Mouse (Mus musculus) kidney, postnatal 25 days (tissue): Measurements from ENCODE around the gene Nqo2.

Source experiments
- DNase-seq, 2 experiments: peaks; one replicate each; pipeline ENCODE4 v3.0.0; 2021; ENCODE audit warnings: mixed read lengths in 2 of 2

The Nqo2 gene

DNA sequence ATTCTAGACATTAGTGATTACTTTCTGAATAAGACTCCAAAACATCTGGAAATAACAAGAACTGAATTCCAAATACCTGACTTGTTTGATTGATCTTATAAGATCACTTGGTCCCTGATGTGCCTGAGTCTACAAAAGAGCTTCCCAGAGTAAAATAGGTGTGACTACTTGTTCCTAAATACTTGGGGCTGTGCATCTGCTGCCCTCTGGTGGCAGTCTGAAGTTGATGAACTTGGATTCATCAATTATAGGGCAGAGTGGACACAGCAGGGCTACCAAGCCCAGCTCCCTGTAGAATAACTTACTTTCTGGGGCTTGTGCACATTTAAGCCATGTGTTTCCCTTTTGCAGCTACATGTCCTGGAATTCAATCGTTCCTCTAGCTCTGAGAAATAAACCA is 30.7 kb downstream of the Nqo2 start:
- peak; percentile 78 to 85 for DNase-seq

DNA sequence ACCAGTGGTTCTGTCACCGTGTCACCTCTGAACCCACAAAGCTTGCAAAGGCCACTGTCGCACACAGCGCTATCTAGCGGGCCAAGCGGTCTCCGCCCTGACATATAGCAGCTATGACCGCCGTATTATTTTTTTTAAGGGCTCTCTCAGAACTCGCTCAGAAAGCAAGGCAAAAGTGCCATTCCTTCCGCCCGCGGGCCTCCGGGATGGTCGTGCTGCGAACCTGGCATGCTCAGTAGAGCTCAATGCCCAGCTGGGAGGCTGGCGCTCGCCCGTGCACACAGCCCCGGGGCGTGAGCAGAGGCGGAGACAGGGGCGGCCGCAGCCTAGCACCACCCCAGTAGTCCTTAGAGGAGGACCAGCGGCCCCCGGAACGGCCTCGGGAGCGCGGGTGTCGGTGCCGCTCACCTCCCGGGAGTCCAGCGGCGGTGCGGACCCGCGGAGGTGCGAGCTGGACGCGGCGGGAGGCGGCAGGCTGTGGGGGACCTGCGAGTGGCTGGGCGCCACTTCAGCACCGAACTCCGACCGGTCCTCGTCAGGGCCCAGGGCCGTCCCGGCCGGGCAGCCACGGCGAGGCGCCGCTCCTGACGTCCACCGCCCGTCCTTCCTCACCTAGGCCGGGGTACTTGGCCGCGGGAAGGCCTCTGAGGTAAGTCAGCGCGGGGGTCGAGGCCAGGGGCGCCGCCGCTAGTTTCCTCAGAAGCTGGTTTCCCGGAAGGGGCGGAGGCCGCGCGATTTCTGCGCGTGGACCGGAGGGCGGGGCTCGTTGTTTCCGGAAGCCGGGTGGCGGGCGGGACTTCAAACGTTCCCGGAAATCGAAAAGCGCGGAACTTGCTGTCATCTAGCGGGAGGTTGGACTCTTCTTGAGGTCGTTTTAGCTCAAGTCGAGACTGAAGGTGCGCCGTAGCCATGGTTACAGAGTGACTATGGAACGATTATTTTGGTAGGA is 37.8 kb downstream of the Nqo2 start, which contains the start of the genes Ripk1 and Serpinb6a:
Gene Ripk1 (plus strand): TSS at position 306 of the 949 bp plus-strand sequence.
Gene Serpinb6a (minus strand): TSS at position 737 of the 949 bp plus-strand sequence.
- peak; percentile 93 to 96 for DNase-seq

DNA sequence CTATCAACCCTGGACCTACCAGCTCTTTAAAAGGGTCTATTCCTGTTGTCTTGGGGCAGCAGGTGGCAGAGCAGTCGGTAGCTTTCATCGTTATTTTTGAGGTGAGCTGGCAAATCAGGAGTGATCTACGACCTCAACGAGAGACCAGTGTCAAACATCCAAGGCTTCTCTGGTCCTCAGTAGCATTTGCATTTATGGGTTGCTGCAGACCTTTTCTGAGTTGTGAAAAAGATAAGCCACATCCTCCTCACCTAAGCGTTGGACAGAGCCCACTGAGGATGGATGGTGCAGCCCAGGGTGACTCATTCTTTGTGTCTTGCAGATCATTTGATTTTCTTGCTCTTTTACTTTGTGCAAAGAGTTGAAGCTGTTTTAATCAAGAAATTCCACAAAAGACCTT is 38.6 kb downstream of the Nqo2 start:
- DNase-seq, result no peak

DNA sequence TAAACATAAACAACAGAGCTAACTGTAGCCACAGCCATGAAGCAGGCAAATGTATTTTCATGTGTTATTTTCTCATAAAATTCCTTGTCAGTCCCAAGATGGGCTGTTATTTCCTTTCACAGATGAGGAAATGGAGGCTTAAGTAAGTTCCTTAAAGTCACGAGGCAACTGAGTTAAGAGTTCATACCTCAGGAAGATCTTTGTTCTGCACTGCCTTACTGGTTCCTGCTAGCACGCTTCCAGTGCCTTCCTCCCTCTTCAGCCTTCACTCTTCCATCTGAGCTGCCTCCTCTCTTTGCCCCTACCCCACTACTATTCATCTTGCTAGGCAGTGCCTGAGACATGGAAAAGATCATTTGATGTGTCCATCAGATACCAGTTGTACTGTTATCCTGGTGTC is 42.7 kb downstream of the Nqo2 start:
- no peak for DNase-seq

DNA sequence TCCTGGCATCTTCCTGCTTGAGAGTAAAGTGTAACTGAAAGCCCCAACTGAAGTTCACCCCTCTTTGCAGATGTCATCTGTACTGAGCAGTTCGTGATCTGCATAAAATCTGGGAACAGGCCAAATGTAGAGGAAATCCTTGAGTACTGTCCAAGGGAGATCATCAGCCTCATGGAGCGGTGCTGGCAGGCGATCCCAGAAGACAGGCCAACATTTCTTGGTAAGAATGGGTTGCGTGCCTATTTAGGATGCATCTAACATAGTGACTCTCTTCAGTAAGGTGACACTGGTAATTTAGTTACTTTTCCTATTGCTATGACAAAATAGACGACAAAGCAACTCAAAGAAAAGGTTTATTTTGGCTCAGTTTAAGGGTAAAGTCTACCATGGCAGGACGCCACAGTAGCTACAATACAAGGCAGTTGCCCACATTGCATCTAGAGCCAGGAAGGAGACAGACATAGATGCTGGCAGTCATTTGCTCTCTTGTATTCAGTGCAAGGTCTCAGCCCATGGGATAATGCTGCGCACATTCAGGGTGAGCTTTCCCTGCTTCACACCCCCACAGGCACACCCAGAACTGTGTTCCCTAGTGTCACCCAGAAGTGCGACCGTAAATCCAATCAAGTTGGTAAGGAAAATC is 52.6 kb downstream of the Nqo2 start:
- DNase-seq, result no peak

DNA sequence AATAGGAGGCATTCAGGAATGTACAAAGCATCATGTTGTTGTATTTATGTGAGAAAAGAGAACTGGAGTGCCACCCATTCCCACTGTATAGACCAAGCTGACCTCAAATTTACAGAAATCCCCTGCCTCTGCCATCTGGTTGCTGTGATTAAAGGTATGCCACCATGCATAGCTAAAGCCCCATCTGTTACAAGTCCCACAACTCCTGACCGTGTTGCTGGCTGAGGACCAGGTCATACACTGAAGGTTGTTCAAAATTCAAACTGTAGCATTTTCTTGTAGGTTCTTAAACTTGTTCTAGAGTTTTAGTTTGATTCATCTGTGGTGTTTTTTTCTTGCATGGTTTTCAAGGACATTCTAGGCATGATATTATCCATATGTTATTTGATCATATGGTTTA is 54.0 kb downstream of the Nqo2 start:
- DNase-seq, result no peak

DNA sequence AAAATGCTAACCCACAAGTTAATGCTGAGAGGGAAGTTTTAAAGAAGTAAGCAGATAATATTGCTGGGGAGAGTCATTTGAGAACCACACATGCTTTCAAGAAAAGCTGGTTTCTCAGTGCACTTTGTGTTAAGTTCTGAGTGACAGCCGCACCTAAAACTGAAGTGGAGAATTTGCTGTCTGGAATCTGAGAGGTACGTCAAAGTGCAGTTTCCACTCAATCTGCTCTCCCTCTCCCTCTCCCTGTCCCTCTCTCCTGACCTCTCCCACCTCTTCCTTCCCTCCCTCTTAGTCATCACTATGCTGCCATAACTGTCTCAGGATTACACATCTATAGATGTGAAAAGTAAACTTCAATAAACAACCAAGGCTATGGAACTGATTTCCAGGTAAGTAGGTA is 57.5 kb downstream of the Nqo2 start:
- DNase-seq, result no peak

DNA sequence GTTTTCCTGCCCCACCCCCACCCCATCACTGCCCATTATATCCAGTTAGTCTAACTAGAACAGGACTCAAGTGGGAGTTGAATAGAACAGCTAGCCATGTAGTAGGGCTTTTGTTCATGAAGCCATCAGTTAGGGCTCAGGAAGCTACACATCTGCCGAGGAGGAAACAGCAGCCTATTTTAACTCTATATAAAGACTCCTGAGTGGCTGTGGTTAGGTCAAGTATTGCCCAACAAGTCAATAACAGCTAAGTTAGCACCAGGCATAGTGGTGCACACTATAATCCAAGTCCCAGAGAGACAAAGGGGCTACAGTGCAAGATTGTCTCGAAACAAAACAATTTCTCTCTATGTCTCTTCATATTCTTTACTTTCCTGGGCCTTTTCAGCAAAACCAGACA is 67.6 kb downstream of the Nqo2 start:
- DNase-seq, result no peak

DNA sequence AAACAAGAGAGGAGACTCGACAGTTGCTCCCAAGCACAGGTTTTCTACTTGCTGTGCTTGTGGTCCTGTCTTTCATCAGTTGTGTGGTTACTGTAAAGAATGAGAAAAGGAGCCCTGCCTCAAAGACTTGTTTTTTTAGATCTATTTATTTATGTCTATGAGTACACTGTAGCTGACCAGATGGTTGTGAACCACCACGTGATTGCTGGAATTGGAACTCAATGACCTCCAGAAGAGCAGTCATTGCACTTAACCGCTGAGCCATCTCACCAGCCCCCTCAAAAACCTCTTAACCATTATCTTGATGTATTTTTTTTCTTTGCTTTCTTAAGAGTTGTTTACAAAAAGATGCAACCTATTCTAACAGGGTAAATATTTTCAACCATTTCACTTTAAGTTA is 70.9 kb downstream of the Nqo2 start:
- no peak for DNase-seq

DNA sequence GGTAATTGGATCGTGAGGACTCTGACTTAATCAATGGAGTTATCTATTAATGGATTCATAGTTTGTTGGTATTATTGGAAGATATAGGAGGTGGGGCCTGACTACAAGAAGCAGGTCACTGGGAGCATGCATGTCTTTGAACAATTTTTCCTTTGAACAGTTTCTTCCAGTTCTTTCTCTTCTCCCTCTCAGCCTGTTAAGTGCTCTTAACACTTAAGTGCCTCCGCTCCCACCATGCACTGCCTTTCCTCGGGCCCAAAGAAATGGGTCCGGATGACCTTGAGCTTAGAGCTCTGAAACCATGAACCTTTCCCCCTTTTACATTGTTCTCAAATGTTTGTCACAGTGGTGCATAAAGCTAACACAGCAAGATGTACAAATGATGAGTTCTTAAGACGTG is 72.2 kb downstream of the Nqo2 start:
- DNase-seq, result no peak

DNA sequence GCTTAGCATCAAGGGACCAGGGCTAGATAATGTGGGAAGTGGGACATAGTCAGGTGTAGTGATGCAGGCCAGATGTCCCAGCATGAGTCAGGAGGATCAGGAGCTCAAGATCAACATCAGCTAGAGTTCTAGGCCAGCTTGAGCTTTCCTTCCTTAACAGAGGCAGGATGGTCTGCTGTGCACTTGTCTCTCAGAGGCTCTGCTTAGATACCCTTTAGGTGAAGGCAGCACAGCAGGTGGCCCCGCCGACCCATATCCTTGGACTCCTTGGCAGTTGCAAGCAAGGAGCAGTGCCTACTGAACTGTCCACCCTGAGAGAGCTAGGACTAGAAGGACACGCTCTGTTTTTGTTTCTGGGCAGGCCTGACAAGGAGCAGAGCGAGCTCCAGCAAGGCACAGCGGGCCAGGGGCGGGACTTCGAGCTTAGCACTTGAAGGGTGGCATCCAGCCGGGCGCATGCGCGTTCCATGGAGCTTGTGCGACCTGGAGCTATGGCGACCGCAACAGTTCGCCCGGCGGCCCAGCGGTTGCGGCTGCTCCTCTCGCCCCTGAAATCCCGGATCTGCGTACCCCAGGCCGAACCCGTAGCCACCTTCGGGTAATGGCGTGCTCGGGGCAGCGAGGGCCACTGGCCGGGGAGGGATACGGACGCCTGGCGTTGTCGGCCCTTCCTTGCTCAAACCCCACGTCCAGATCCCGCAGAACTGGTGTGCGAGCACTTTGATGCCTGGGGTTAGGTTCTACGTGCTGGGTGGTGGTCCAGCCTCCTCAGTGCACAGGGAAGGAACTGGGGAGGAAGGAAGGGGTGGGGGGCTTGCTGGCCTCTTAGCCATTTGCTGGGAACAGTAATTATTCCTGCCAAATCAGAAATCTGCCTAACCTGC is 72.9 kb downstream of the Nqo2 start, which contains the start of gene Bphl:
Gene Bphl (plus strand): TSS at position 426 of the 884 bp plus-strand sequence.
- peak; percentile 98 for DNase-seq

DNA sequence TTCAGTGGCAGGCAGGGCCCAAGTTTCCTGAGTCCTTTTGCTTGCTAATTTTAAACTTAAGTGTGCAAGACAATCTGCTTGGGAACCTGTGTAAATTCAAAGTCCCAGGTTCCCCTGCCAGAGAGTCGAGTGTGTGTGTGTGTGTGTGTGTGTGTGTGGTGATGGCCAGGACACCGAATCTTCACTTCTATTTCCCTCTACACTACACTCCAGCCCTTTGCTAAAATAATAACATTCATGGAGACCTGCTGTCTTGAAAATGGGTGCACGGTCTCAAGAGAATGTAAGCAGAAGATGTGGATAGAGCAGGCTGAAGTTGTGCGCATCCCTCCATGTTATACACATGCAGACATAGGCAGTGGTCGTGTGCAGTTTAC is 73.6 kb downstream of the Nqo2 start:
- DNase-seq, result no peak
